ENCODE assay signal across 11 mouse cellular contexts in genomic region chr7:65734024-65734423, GRCm38 (mm10). TPM values are rescaled to one million over a fixed set of nuclear protein-coding genes. Genes with fewer than 3 reads are reported as not detected.
DNase-seq lines count a peak whose midpoint lies in the region; ATAC-seq and TF ChIP-seq lines count a peak whose summit lies in the region.
"Had no signal": no experiment of that assay in that cellular context is flagged by ENCODE, and none has a peak within 500 bp of the region (broad histone marks: within the 10 kb centered on the region; RNA-seq: fewer than 3 reads in every experiment).

No protein-coding gene starts in this region.

- H3K27me3 ChIP-seq in heart, postnatal 0 days (ENCODE audit: control insufficient read depth, insufficient read depth, low read length) = no peaks in the 10 kb centered on the region
- H3K27me3 ChIP-seq in stomach, postnatal 0 days (ENCODE audit: control insufficient read depth, insufficient read depth, low read length) = no peaks in the 10 kb centered on the region
- no peaks in the 10 kb centered on the region for H3K27me3 ChIP-seq in hindbrain, embryonic 11.5 days (ENCODE audit: control insufficient read depth, insufficient read depth, low read length)
- H3K27me3 ChIP-seq: heart, embryonic 15.5 days; Patski had no signal

- no peak overlapping the region for H3K9ac ChIP-seq in heart, postnatal 0 days (replicated peaks; ENCODE audit: low read depth, low read length)
- H3K9ac ChIP-seq in stomach, postnatal 0 days (ENCODE audit: low read length) = no peak overlapping the region
- no peak overlapping the region for H3K9ac ChIP-seq in hindbrain, embryonic 11.5 days (ENCODE audit: low read depth, low read length)
- H3K9ac ChIP-seq: heart, embryonic 15.5 days had no signal

- no peak overlapping the region for H3K4me3 ChIP-seq in heart, postnatal 0 days (ENCODE audit: low read depth, low read length)
- H3K4me3 ChIP-seq in stomach, postnatal 0 days (ENCODE audit: low read depth, low read length) = no peak overlapping the region
- H3K4me3 ChIP-seq in hindbrain, embryonic 11.5 days (ENCODE audit: low read depth, low read length) = no peak overlapping the region
- H3K4me3 ChIP-seq: heart, embryonic 15.5 days had no signal

- H3K4me2 ChIP-seq in heart, postnatal 0 days (ENCODE audit: low read depth, low read length) = no peak overlapping the region
- no peak overlapping the region for H3K4me2 ChIP-seq in stomach, postnatal 0 days (replicated peaks; ENCODE audit: low read depth)
- H3K4me2 ChIP-seq in hindbrain, embryonic 11.5 days (replicated peaks; ENCODE audit: low read depth, low read length) = no peak overlapping the region
- H3K4me2 ChIP-seq: heart, embryonic 15.5 days had no signal

- no peak overlapping the region for H3K27ac ChIP-seq in heart, postnatal 0 days (ENCODE audit: low read depth)
- no peak overlapping the region for H3K27ac ChIP-seq in stomach, postnatal 0 days (replicated peaks)
- no peak overlapping the region for H3K27ac ChIP-seq in hindbrain, embryonic 11.5 days (ENCODE audit: low read depth, low read length)
- H3K27ac ChIP-seq: heart, embryonic 15.5 days had no signal

- 58% methylated on average over 2 of the region's 2 CpGs for WGBS in heart, postnatal 0 days
- 69% methylated on average over 2 of the region's 2 CpGs for WGBS in stomach, postnatal 0 days
- WGBS in hindbrain, embryonic 11.5 days = 83% methylated on average over 2 of the region's 2 CpGs

- no peak for ATAC-seq in heart, postnatal 0 days (ENCODE audit: insufficient read depth, low read depth)
- peak; percentile 41; the same call in 1 of the 2 replicates for ATAC-seq in stomach, postnatal 0 days (ENCODE audit: low FRiP score, low TSS enrichment)
- ATAC-seq in hindbrain, embryonic 11.5 days (ENCODE audit: low FRiP score) = no peak
- ATAC-seq: Patski had no signal

- H3K4me1 ChIP-seq in heart, postnatal 0 days (ENCODE audit: control insufficient read depth, insufficient read depth) = no peaks in the 10 kb centered on the region
- no peaks in the 10 kb centered on the region for H3K4me1 ChIP-seq in stomach, postnatal 0 days (replicated peaks; ENCODE audit: control insufficient read depth, insufficient read depth)
- no peaks in the 10 kb centered on the region for H3K4me1 ChIP-seq in hindbrain, embryonic 11.5 days (replicated peaks; ENCODE audit: control insufficient read depth, insufficient read depth, low read length)

- peak; percentile 20 for DNase-seq in adrenal gland, adult 2 months
- DNase-seq in adrenal gland, postnatal 4 days (ENCODE audit: low spot score in 2 of 2) = no peak
- DNase-seq in heart, postnatal 0 days (ENCODE audit: low spot score) = no peak
- DNase-seq in heart, adult 9 months (ENCODE audit: low spot score in 2 of 2) = no peak
- DNase-seq in lung, adult 18-20 months = peak; percentile 5 to 12
- DNase-seq in lung, postnatal 25 days (ENCODE audit: low spot score) = no peak
- DNase-seq in stomach, postnatal 0 days (ENCODE audit: low spot score) = peak; percentile 30
- DNase-seq in hindbrain, embryonic 11.5 days (ENCODE audit: low spot score) = no peak
- DNase-seq: liver had no signal

- TF ChIP-seq EP300 in heart, postnatal 0 days (IDR thresholded peaks at IDR 0.05; ENCODE audit: low read depth) = no peak
- TF ChIP-seq EP300 in stomach, postnatal 0 days (optimal IDR thresholded peaks at IDR 0.05) = no peak

- H3K9me3 ChIP-seq in heart, postnatal 0 days (replicated peaks; ENCODE audit: control insufficient read depth, low read length) = no peaks in the 10 kb centered on the region
- no peaks in the 10 kb centered on the region for H3K9me3 ChIP-seq in stomach, postnatal 0 days (ENCODE audit: control insufficient read depth, low read length)
- no peaks in the 10 kb centered on the region for H3K9me3 ChIP-seq in hindbrain, embryonic 11.5 days (ENCODE audit: control insufficient read depth, low read length)
- H3K9me3 ChIP-seq: heart, embryonic 15.5 days had no signal

- H3K36me3 ChIP-seq in heart, postnatal 0 days (replicated peaks; ENCODE audit: control insufficient read depth, insufficient read depth, low read length) = no peaks in the 10 kb centered on the region
- no peaks in the 10 kb centered on the region for H3K36me3 ChIP-seq in stomach, postnatal 0 days (ENCODE audit: control insufficient read depth, insufficient read depth, low read length)
- H3K36me3 ChIP-seq in hindbrain, embryonic 11.5 days (ENCODE audit: control insufficient read depth, insufficient read depth, low read length) = no peaks in the 10 kb centered on the region
- H3K36me3 ChIP-seq: heart, embryonic 15.5 days had no signal

- peak; percentile 39 for TF ChIP-seq CTCF in heart, postnatal 0 days (IDR thresholded peaks at IDR 0.05; ENCODE audit: low read depth)
- peak; percentile 74 for TF ChIP-seq CTCF in stomach, postnatal 0 days (IDR thresholded peaks at IDR 0.05; ENCODE audit: low read depth)

RNA-seq across cellular contexts. Expression of gene Tm2d3, which starts 43.1 kb away (rescaled TPM):
- total RNA-seq in adrenal gland, adult 2 months (2021) = 10 to 100 TPM; 69.7 to 71.2 TPM
- polyA plus RNA-seq in adrenal gland, adult 2 months (2012; rRNA removed) = 99.5 and 109 TPM in 2 replicates
- 10 to 100 TPM; 41.9 to 44.3 TPM for total RNA-seq in adrenal gland, postnatal 4 days (2021)
- total RNA-seq in heart, postnatal 0 days (2014; rRNA removed; ENCODE audit: low replicate concordance) = 17.7 and 59.3 TPM in 2 replicates
- polyA plus RNA-seq in heart, postnatal 0 days (2015; fragmentation: Nextera tagmentation; extraction: Ambion mirVana) = 39.5 and 41.3 TPM in 2 replicates
- 68.3 and 73.8 TPM in 2 replicates for polyA plus RNA-seq in stomach, postnatal 0 days (2015; fragmentation: Nextera tagmentation; extraction: Ambion mirVana)
- polyA plus RNA-seq in hindbrain, embryonic 11.5 days (2014; fragmentation: Nextera tagmentation; extraction: Ambion mirVana) = 71.6 and 72.1 TPM in 2 replicates

Comparison
In these comparisons a context has a peak if more than half of its experiments do, and no peak if none do; other contexts are left out.
1. DNase-seq: peak in adrenal gland, adult 2 months (single experiment), lung, adult 18-20 months (2 of 2) and stomach, postnatal 0 days (single experiment); none in adrenal gland, postnatal 4 days (0 of 2), heart, postnatal 0 days (single experiment), heart, adult 9 months (0 of 2), lung, postnatal 25 days (single experiment) and hindbrain, embryonic 11.5 days (single experiment).